Mouse (Mus musculus): Measurements from ENCODE around the gene Lmx1b. TPM values are rescaled to one million over a fixed set of nuclear protein-coding genes. Genes with fewer than 3 reads are reported as not detected.

Lmx1b gene
- 2.9 and 3.7 TPM in 2 replicates for polyA plus RNA-seq (2012; rRNA removed)

GRCm38 (mm10) chr2:33640171-33640721, at the start of gene Lmx1b:
Gene Lmx1b, minus strand, starts transcription at chr2:33640511.
- H3K4me3 ChIP-seq (ENCODE audit: insufficient read depth, low read depth, low read length), result peak within 1 kb of the TSS; percentile 30; the same call in 1 of the 2 replicates
- peaks cover 16% of the 10 kb centered on the region for H3K27me3 ChIP-seq (replicated peaks; ENCODE audit: control insufficient read depth, insufficient read depth, low read length)

GRCm38 (mm10) chr2:33689880-33690462, 49.7 kb upstream of the Lmx1b start:
- DNase-seq, result peak; percentile 11
- TF ChIP-seq CTCF (conservative IDR thresholded peaks at IDR 0.05; ENCODE audit: insufficient read depth, insufficient read length, low read depth, low read length) (peak; percentile 49), POLR2A (IDR thresholded peaks at IDR 0.05; ENCODE audit: low read depth, low read length) (no peak)
- H3K36me3 ChIP-seq (ENCODE audit: control insufficient read depth, insufficient read depth, low read length), result no peaks in the 10 kb centered on the region
- 31% methylated on average over 9 of the region's 9 CpGs for WGBS
- H3K4me1 ChIP-seq (ENCODE audit: control insufficient read depth, insufficient read depth, low read length), result no peaks in the 10 kb centered on the region
- H3K27me3 ChIP-seq (replicated peaks; ENCODE audit: control insufficient read depth, insufficient read depth, low read length), result no peaks in the 10 kb centered on the region
- H3K4me3 ChIP-seq (ENCODE audit: insufficient read depth, low read depth, low read length), result no peak overlapping the region
- no peak overlapping the region for H3K27ac ChIP-seq (ENCODE audit: insufficient read depth, low read depth, low read length)

More at GRCm38 (mm10) chr2:33640171-33640721, at the start of gene Lmx1b:
- H3K36me3 ChIP-seq (ENCODE audit: control insufficient read depth, insufficient read depth, low read length), result no peaks in the 10 kb centered on the region
- H3K27ac ChIP-seq (ENCODE audit: insufficient read depth, low read depth, low read length), result no peak within 1 kb of the TSS
- no peaks in the 10 kb centered on the region for H3K4me1 ChIP-seq (ENCODE audit: control insufficient read depth, insufficient read depth, low read length)
- WGBS, result 3% methylated on average over 53 of the region's 53 CpGs
- TF ChIP-seq CTCF (conservative IDR thresholded peaks at IDR 0.05; ENCODE audit: insufficient read depth, insufficient read length, low read depth, low read length), result no peak
- no peak for TF ChIP-seq POLR2A (IDR thresholded peaks at IDR 0.05; ENCODE audit: low read depth, low read length)
- no peak for DNase-seq

- Histone ChIP-seq H3K27me3 (replicated peaks; ENCODE audit: control insufficient read depth, insufficient read depth, low read length) (no peaks in the 10 kb centered on the region), H3K4me3 (ENCODE audit: insufficient read depth, low read depth, low read length) (no peak overlapping the region), H3K27ac (ENCODE audit: insufficient read depth, low read depth, low read length) (no peak overlapping the region), H3K4me1 (ENCODE audit: control insufficient read depth, insufficient read depth, low read length) (no peaks in the 10 kb centered on the region), H3K36me3 (ENCODE audit: control insufficient read depth, insufficient read depth, low read length) (no peaks in the 10 kb centered on the region)
- WGBS, result 69% methylated on average over 23 of the region's 23 CpGs
- DNase-seq, result no peak
- TF ChIP-seq CTCF (conservative IDR thresholded peaks at IDR 0.05; ENCODE audit: insufficient read depth, insufficient read length, low read depth, low read length) (no peak), POLR2A (IDR thresholded peaks at IDR 0.05; ENCODE audit: low read depth, low read length) (no peak)
Measured at GRCm38 (mm10) chr2:33689155-33689879, 49.0 kb upstream of the Lmx1b start.

- no peak overlapping the region for H3K27ac ChIP-seq (ENCODE audit: insufficient read depth, low read depth, low read length)
- TF ChIP-seq POLR2A (IDR thresholded peaks at IDR 0.05; ENCODE audit: low read depth, low read length) (no peak), CTCF (conservative IDR thresholded peaks at IDR 0.05; ENCODE audit: insufficient read depth, insufficient read length, low read depth, low read length) (no peak)
- no peak overlapping the region for H3K4me3 ChIP-seq (ENCODE audit: insufficient read depth, low read depth, low read length)
- H3K27me3 ChIP-seq (replicated peaks; ENCODE audit: control insufficient read depth, insufficient read depth, low read length), result no peaks in the 10 kb centered on the region
- WGBS, result 53% methylated on average over 4 of the region's 4 CpGs
- DNase-seq, result no peak
- no peaks in the 10 kb centered on the region for H3K36me3 ChIP-seq (ENCODE audit: control insufficient read depth, insufficient read depth, low read length)
- no peaks in the 10 kb centered on the region for H3K4me1 ChIP-seq (ENCODE audit: control insufficient read depth, insufficient read depth, low read length)
Measured at GRCm38 (mm10) chr2:33683594-33683993, 43.3 kb upstream of the Lmx1b start.

GRCm38 (mm10) chr2:33683095-33683494, 42.8 kb upstream of the Lmx1b start:
- H3K4me1 ChIP-seq (ENCODE audit: control insufficient read depth, insufficient read depth, low read length), result no peaks in the 10 kb centered on the region
- H3K36me3 ChIP-seq (ENCODE audit: control insufficient read depth, insufficient read depth, low read length), result no peaks in the 10 kb centered on the region
- no peak overlapping the region for H3K4me3 ChIP-seq (ENCODE audit: insufficient read depth, low read depth, low read length)
- TF ChIP-seq POLR2A (IDR thresholded peaks at IDR 0.05; ENCODE audit: low read depth, low read length) (no peak), CTCF (conservative IDR thresholded peaks at IDR 0.05; ENCODE audit: insufficient read depth, insufficient read length, low read depth, low read length) (no peak)
- no peaks in the 10 kb centered on the region for H3K27me3 ChIP-seq (replicated peaks; ENCODE audit: control insufficient read depth, insufficient read depth, low read length)
- no peak overlapping the region for H3K27ac ChIP-seq (ENCODE audit: insufficient read depth, low read depth, low read length)
- 28% methylated on average over 6 of the region's 6 CpGs for WGBS
- no peak for DNase-seq

- no peaks in the 10 kb centered on the region for H3K36me3 ChIP-seq (ENCODE audit: control insufficient read depth, insufficient read depth, low read length)
- peak; percentile 63 for DNase-seq
- WGBS, result 6% methylated on average over 4 of the region's 4 CpGs
Measured at GRCm38 (mm10) chr2:33682219-33682618, 41.9 kb upstream of the Lmx1b start.

More at GRCm38 (mm10) chr2:33682219-33682618, 41.9 kb upstream of the Lmx1b start:
- H3K4me3 ChIP-seq (ENCODE audit: insufficient read depth, low read depth, low read length), result no peak overlapping the region
- H3K27ac ChIP-seq (ENCODE audit: insufficient read depth, low read depth, low read length), result no peak overlapping the region
- no peaks in the 10 kb centered on the region for H3K4me1 ChIP-seq (ENCODE audit: control insufficient read depth, insufficient read depth, low read length)
- TF ChIP-seq CTCF (conservative IDR thresholded peaks at IDR 0.05; ENCODE audit: insufficient read depth, insufficient read length, low read depth, low read length) (peak; percentile 89), POLR2A (IDR thresholded peaks at IDR 0.05; ENCODE audit: low read depth, low read length) (no peak)
- no peaks in the 10 kb centered on the region for H3K27me3 ChIP-seq (replicated peaks; ENCODE audit: control insufficient read depth, insufficient read depth, low read length)
